Mouse (Mus musculus): ENCODE data around the gene Hyal3. TPM values are rescaled to one million over a fixed set of nuclear protein-coding genes. Genes with fewer than 3 reads are reported as not detected.
A peak's percentile ranks its signal among the peaks of the same experiment; 100 is the strongest.

The Hyal3 gene
- total RNA-seq, 1 experiment from 2014 or later = 0.35 TPM

- no peak for ATAC-seq (replicated peaks in 1 of 2; ENCODE audit: insufficient read depth in 1 of 2, low FRiP score in 2 of 2, low TSS enrichment in 1 of 2, low read depth in 1 of 2, poor library complexity in 2 of 2, severe bottlenecking in 2 of 2)
These were observed 22.6 kb downstream of the Hyal3 start for GRCm38 (mm10) chr9:107603251-107603650.

GRCm38 (mm10) chr9:107605041-107605661, 24.5 kb downstream of the Hyal3 start:
- ATAC-seq (replicated peaks in 1 of 2; ENCODE audit: insufficient read depth in 1 of 2, low FRiP score in 2 of 2, low TSS enrichment in 1 of 2, low read depth in 1 of 2, poor library complexity in 2 of 2, severe bottlenecking in 2 of 2) = no peak

- ATAC-seq (replicated peaks in 1 of 2; ENCODE audit: insufficient read depth in 1 of 2, low FRiP score in 2 of 2, low TSS enrichment in 1 of 2, low read depth in 1 of 2, poor library complexity in 2 of 2, severe bottlenecking in 2 of 2) = no peak
These were observed 26.0 kb downstream of the Hyal3 start for GRCm38 (mm10) chr9:107606591-107606990.

- no peak for ATAC-seq (replicated peaks in 1 of 2; ENCODE audit: insufficient read depth in 1 of 2, low FRiP score in 2 of 2, low TSS enrichment in 1 of 2, low read depth in 1 of 2, poor library complexity in 2 of 2, severe bottlenecking in 2 of 2)
These were observed 26.4 kb downstream of the Hyal3 start for GRCm38 (mm10) chr9:107607036-107607435.

- ATAC-seq (replicated peaks in 1 of 2; ENCODE audit: insufficient read depth in 1 of 2, low FRiP score in 2 of 2, low TSS enrichment in 1 of 2, low read depth in 1 of 2, poor library complexity in 2 of 2, severe bottlenecking in 2 of 2) = no peak
These were observed 27.1 kb downstream of the Hyal3 start for GRCm38 (mm10) chr9:107607653-107608245.

GRCm38 (mm10) chr9:107608741-107609432, 28.3 kb downstream of the Hyal3 start, which contains the start of gene Sema3b:
Sema3b (minus strand) TSS chr9:107609229.
- no peak for ATAC-seq (replicated peaks in 1 of 2; ENCODE audit: insufficient read depth in 1 of 2, low FRiP score in 2 of 2, low TSS enrichment in 1 of 2, low read depth in 1 of 2, poor library complexity in 2 of 2, severe bottlenecking in 2 of 2)

- ATAC-seq (replicated peaks in 1 of 2; ENCODE audit: insufficient read depth in 1 of 2, low FRiP score in 2 of 2, low TSS enrichment in 1 of 2, low read depth in 1 of 2, poor library complexity in 2 of 2, severe bottlenecking in 2 of 2) = no peak
These were observed 28.8 kb downstream of the Hyal3 start for GRCm38 (mm10) chr9:107609433-107609830.

GRCm38 (mm10) chr9:107611456-107612190, 31.0 kb downstream of the Hyal3 start:
- 0 out of 4 replicates have a peak, but pooled peaks have one; percentile 6 to 14 for ATAC-seq (replicated peaks in 1 of 2; ENCODE audit: insufficient read depth in 1 of 2, low FRiP score in 2 of 2, low TSS enrichment in 1 of 2, low read depth in 1 of 2, poor library complexity in 2 of 2, severe bottlenecking in 2 of 2)

- peak; percentile 85 to 92 for ATAC-seq (replicated peaks in 1 of 2; ENCODE audit: insufficient read depth in 1 of 2, low FRiP score in 2 of 2, low TSS enrichment in 1 of 2, low read depth in 1 of 2, poor library complexity in 2 of 2, severe bottlenecking in 2 of 2)
These were observed 31.8 kb downstream of the Hyal3 start for GRCm38 (mm10) chr9:107612191-107612944.

GRCm38 (mm10) chr9:107612945-107613569, 32.4 kb downstream of the Hyal3 start:
- ATAC-seq (replicated peaks in 1 of 2; ENCODE audit: insufficient read depth in 1 of 2, low FRiP score in 2 of 2, low TSS enrichment in 1 of 2, low read depth in 1 of 2, poor library complexity in 2 of 2, severe bottlenecking in 2 of 2) = no peak

- no peak for ATAC-seq (replicated peaks in 1 of 2; ENCODE audit: insufficient read depth in 1 of 2, low FRiP score in 2 of 2, low TSS enrichment in 1 of 2, low read depth in 1 of 2, poor library complexity in 2 of 2, severe bottlenecking in 2 of 2)
These were observed 34.4 kb downstream of the Hyal3 start for GRCm38 (mm10) chr9:107615035-107615434.

GRCm38 (mm10) chr9:107617461-107617860, 36.8 kb downstream of the Hyal3 start:
- no peak for ATAC-seq (replicated peaks in 1 of 2; ENCODE audit: insufficient read depth in 1 of 2, low FRiP score in 2 of 2, low TSS enrichment in 1 of 2, low read depth in 1 of 2, poor library complexity in 2 of 2, severe bottlenecking in 2 of 2)

- no peak for ATAC-seq (replicated peaks in 1 of 2; ENCODE audit: insufficient read depth in 1 of 2, low FRiP score in 2 of 2, low TSS enrichment in 1 of 2, low read depth in 1 of 2, poor library complexity in 2 of 2, severe bottlenecking in 2 of 2)
These were observed 37.5 kb downstream of the Hyal3 start for GRCm38 (mm10) chr9:107618098-107618497.

GRCm38 (mm10) chr9:107618778-107619545, 38.3 kb downstream of the Hyal3 start:
- no peak for ATAC-seq (replicated peaks in 1 of 2; ENCODE audit: insufficient read depth in 1 of 2, low FRiP score in 2 of 2, low TSS enrichment in 1 of 2, low read depth in 1 of 2, poor library complexity in 2 of 2, severe bottlenecking in 2 of 2)

GRCm38 (mm10) chr9:107619546-107619879, 38.9 kb downstream of the Hyal3 start:
- no peak for ATAC-seq (replicated peaks in 1 of 2; ENCODE audit: insufficient read depth in 1 of 2, low FRiP score in 2 of 2, low TSS enrichment in 1 of 2, low read depth in 1 of 2, poor library complexity in 2 of 2, severe bottlenecking in 2 of 2)

- no peak for ATAC-seq (replicated peaks in 1 of 2; ENCODE audit: insufficient read depth in 1 of 2, low FRiP score in 2 of 2, low TSS enrichment in 1 of 2, low read depth in 1 of 2, poor library complexity in 2 of 2, severe bottlenecking in 2 of 2)
These were observed 40.3 kb downstream of the Hyal3 start for GRCm38 (mm10) chr9:107620954-107621353.
